Mouse (Mus musculus) gastrocnemius, postnatal 4 days (tissue): ENCODE measurements at regions not wholly inside any gene's neighbourhood (a gene's known extent, or its start where the extent isn't known, plus 50 kb on each side); places are given as distances from the start of the nearest gene placed in this dataset.

Experiments
- DNase-seq, 2 experiments: peaks; one replicate each; pipeline ENCODE4 v3.0.0; 2021 to 2022; ENCODE audit warnings: low spot score in 2 of 2, mixed read lengths in 2 of 2

- no peak for DNase-seq
These were observed 576.7 kb downstream of the Ttll7 start for GRCm38 (mm10) chr3:147428837-147429236.

- no peak for DNase-seq
These were observed 590.9 kb downstream of the Ttll7 start for GRCm38 (mm10) chr3:147442925-147443690.

- DNase-seq = no peak
These were observed 591.5 kb downstream of the Ttll7 start for GRCm38 (mm10) chr3:147443691-147443960.

- no peak for DNase-seq
These were observed 592.0 kb downstream of the Ttll7 start for GRCm38 (mm10) chr3:147444005-147444763.

GRCm38 (mm10) chr3:147445066-147445844 is 593.1 kb downstream of the Ttll7 start:
- DNase-seq = no peak

GRCm38 (mm10) chr3:147445884-147446283 is 593.7 kb downstream of the Ttll7 start:
- peak; percentile 23 to 42 for DNase-seq

- no peak for DNase-seq
These were observed 600.0 kb downstream of the Ttll7 start for GRCm38 (mm10) chr3:147452176-147452575.

DNA sequence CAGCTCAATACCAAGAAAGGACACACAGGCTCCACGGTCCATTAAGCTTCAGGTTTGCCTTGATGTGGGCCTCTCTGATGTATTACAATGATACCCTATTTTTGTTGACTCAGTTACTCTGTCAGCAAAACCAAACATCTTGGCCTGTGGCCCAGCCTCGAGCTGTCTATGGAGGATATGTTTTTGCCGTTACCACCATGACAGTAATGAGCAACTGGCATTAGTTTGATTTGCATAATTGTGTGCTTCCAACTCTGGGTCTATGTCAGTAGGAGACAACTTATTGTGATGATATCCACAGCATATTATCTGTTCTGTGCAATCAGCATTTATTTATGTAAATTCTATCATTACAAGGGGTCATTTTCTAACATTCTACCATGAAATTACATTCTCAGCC is 603.2 kb downstream of the Ttll7 start:
- DNase-seq = no peak

- DNase-seq = no peak
These were observed 604.1 kb downstream of the Ttll7 start for GRCm38 (mm10) chr3:147456294-147456693.

- no peak for DNase-seq
These were observed 605.9 kb downstream of the Ttll7 start for GRCm38 (mm10) chr3:147458115-147458514.

- no peak for DNase-seq
These were observed 627.7 kb downstream of the Ttll7 start for GRCm38 (mm10) chr3:147479890-147480289.
